Mouse (Mus musculus) limb, embryonic 11.5 days (tissue): Measurements from ENCODE around the gene Fam53b. TPM values are rescaled to one million over a fixed set of nuclear protein-coding genes. Genes with fewer than 3 reads are reported as not detected.
A peak's percentile ranks its signal among the peaks of the same experiment; 100 is the strongest.

Experiments
- ATAC-seq: fragments of 200-750 bp; cut with Nextera tagmentation; 2 replicates; pipeline ENCODE4 v1.8.0; 2017; ENCODE audit warnings: low read depth; ENCODE audit not compliant: insufficient number of reproducible peaks, low FRiP score, low TSS enrichment
- DNase-seq: peaks from one replicate; pipeline ENCODE4 v3.0.0-alpha.2; 2015; ENCODE audit warnings: low spot score
- H3K27ac ChIP-seq: fragments of 300-500 bp; sonication (generic); replicated peaks from 2 replicates; pipeline ENCODE4 v1.5.1; 2014; ENCODE audit warnings: low read depth, mild to moderate bottlenecking, low read length
- H3K27me3 ChIP-seq: fragments of 300-500 bp; sonication (generic); 2 replicates; pipeline ENCODE4 v1.6.1; 2014; ENCODE audit warnings: mild to moderate bottlenecking, low read length, mixed read lengths; ENCODE audit not compliant: control insufficient read depth, insufficient read depth
- H3K36me3 ChIP-seq: fragments of 300-500 bp; sonication (generic); 2 replicates; pipeline ENCODE4 v1.6.1; 2014; ENCODE audit warnings: mild to moderate bottlenecking, low read length, moderate library complexity, mixed read lengths; ENCODE audit not compliant: control insufficient read depth, insufficient read depth
- H3K4me1 ChIP-seq: fragments of 300-500 bp; sonication (generic); 2 replicates; pipeline ENCODE4 v1.6.1; 2014; ENCODE audit warnings: low read length, mixed read lengths; ENCODE audit not compliant: control insufficient read depth, insufficient read depth
- H3K4me2 ChIP-seq: fragments of 300-500 bp; sonication (generic); 2 replicates; pipeline ENCODE4 v1.6.1; 2014; ENCODE audit warnings: low read depth, mild to moderate bottlenecking, moderate library complexity; ENCODE audit not compliant: severe bottlenecking
- H3K4me3 ChIP-seq: fragments of 300-500 bp; sonication (generic); 2 replicates; pipeline ENCODE4 v1.5.1; 2014; ENCODE audit warnings: low read depth, low read length
- H3K9ac ChIP-seq: fragments of 300-500 bp; sonication (generic); 2 replicates; pipeline ENCODE4 v1.6.1; 2014; ENCODE audit warnings: mild to moderate bottlenecking, low read length
- H3K9me3 ChIP-seq: fragments of 300-500 bp; sonication (generic); 2 replicates; pipeline ENCODE4 v1.6.1; 2016; ENCODE audit warnings: low read length; ENCODE audit not compliant: control insufficient read depth
- WGBS: fragments of 180-500 bp; shearing (Covaris S2); extraction: QIAGEN DNeasy Blood & Tissue Kit; methylation state at CpG from one replicate; pipeline ENCODE4 v1.1.7; 2014; 5-methylcytosine and 5-hydroxymethylcytosine counted together
- polyA plus RNA-seq: library from polyadenylated mRNA; unstranded; fragments of >200 nt; fragmentation: Nextera tagmentation; extraction: Ambion mirVana; gene quantifications from 2 replicates; pipeline ENCODE4 v1.2.1, GENCODE M21; 2014

The Fam53b gene
- polyA plus RNA-seq, 1 experiment from 2014 or later: 23.8 TPM

GRCm38 (mm10) chr7:132780611-132781010, 33.1 kb downstream of the Fam53b start:
- Histone ChIP-seq H3K4me3 (no peak overlapping the region), H3K4me2 (no peak overlapping the region), H3K9me3 (no peaks in the 10 kb centered on the region), H3K9ac (no peak overlapping the region), H3K27ac (no peak overlapping the region; the same call in 1 of the 2 replicates), H3K27me3 (no peaks in the 10 kb centered on the region), H3K36me3 (peaks cover 5% of the 10 kb centered on the region; the same call in 1 of the 2 replicates), H3K4me1 (peaks cover 22% of the 10 kb centered on the region)
- DNase-seq (peak; percentile 32), ATAC-seq (0 out of 2 replicates have a peak, but pooled peaks have one; percentile 44)
- WGBS: 48% methylated on average over 4 of the region's 4 CpGs

- Histone ChIP-seq H3K27ac (no peak overlapping the region), H3K36me3 (peaks cover 5% of the 10 kb centered on the region; the same call in 1 of the 2 replicates)
- no peak for ATAC-seq
Observed at GRCm38 (mm10) chr7:132778630-132779029, 35.1 kb downstream of the Fam53b start.

GRCm38 (mm10) chr7:132777728-132778453, 35.8 kb downstream of the Fam53b start:
- DNase-seq: no peak
- no peak for ATAC-seq
- H3K9me3 ChIP-seq: no peaks in the 10 kb centered on the region
- H3K4me3 ChIP-seq: no peak overlapping the region
- WGBS: 83% methylated on average over 1 of the region's 1 CpGs
- no peak overlapping the region for H3K27ac ChIP-seq
- no peaks in the 10 kb centered on the region for H3K27me3 ChIP-seq
- H3K4me1 ChIP-seq: peaks cover 24% of the 10 kb centered on the region
- peaks cover 5% of the 10 kb centered on the region; the same call in 1 of the 2 replicates for H3K36me3 ChIP-seq
- H3K4me2 ChIP-seq: no peak overlapping the region
- H3K9ac ChIP-seq: no peak overlapping the region

More at GRCm38 (mm10) chr7:132778630-132779029, 35.1 kb downstream of the Fam53b start:
- Histone ChIP-seq H3K4me3 (no peak overlapping the region), H3K9me3 (no peaks in the 10 kb centered on the region), H3K9ac (no peak overlapping the region), H3K27me3 (no peaks in the 10 kb centered on the region), H3K4me1 (peaks cover 24% of the 10 kb centered on the region), H3K4me2 (no peak overlapping the region)
- DNase-seq: no peak
- 78% methylated on average over 13 of the region's 13 CpGs for WGBS

- DNase-seq (no peak), ATAC-seq (no peak)
- no peaks in the 10 kb centered on the region for H3K27me3 ChIP-seq
- H3K9ac ChIP-seq: no peak overlapping the region
- H3K4me3 ChIP-seq: no peak overlapping the region
- 89% methylated on average over 7 of the region's 7 CpGs for WGBS
- no peak overlapping the region for H3K27ac ChIP-seq
- H3K36me3 ChIP-seq: peaks cover 5% of the 10 kb centered on the region; the same call in 1 of the 2 replicates
- peaks cover 20% of the 10 kb centered on the region for H3K4me1 ChIP-seq
- H3K9me3 ChIP-seq: no peaks in the 10 kb centered on the region
- no peak overlapping the region for H3K4me2 ChIP-seq
Observed at GRCm38 (mm10) chr7:132777117-132777516, 36.6 kb downstream of the Fam53b start.

GRCm38 (mm10) chr7:132776338-132777111, 37.2 kb downstream of the Fam53b start:
- no peak overlapping the region for H3K27ac ChIP-seq
- H3K36me3 ChIP-seq: peaks cover 5% of the 10 kb centered on the region; the same call in 1 of the 2 replicates
- DNase-seq: no peak
- no peak for ATAC-seq
- WGBS: 84% methylated on average over 7 of the region's 7 CpGs
- no peak overlapping the region for H3K9ac ChIP-seq
- H3K4me3 ChIP-seq: no peak overlapping the region
- H3K4me2 ChIP-seq: no peak overlapping the region
- H3K9me3 ChIP-seq: no peaks in the 10 kb centered on the region
- peaks cover 15% of the 10 kb centered on the region for H3K4me1 ChIP-seq
- no peaks in the 10 kb centered on the region for H3K27me3 ChIP-seq

- WGBS: 96% methylated on average over 10 of the region's 10 CpGs
Observed at GRCm38 (mm10) chr7:132775922-132776321, 37.8 kb downstream of the Fam53b start.

GRCm38 (mm10) chr7:132775333-132775732, 38.4 kb downstream of the Fam53b start:
- WGBS: 94% methylated on average over 5 of the region's 5 CpGs
- Histone ChIP-seq H3K36me3 (peaks cover 5% of the 10 kb centered on the region; the same call in 1 of the 2 replicates), H3K4me1 (peaks cover 5% of the 10 kb centered on the region; the same call in 1 of the 2 replicates), H3K9ac (no peak overlapping the region), H3K27me3 (no peaks in the 10 kb centered on the region), H3K4me3 (no peak overlapping the region), H3K4me2 (no peak overlapping the region), H3K27ac (no peak overlapping the region), H3K9me3 (no peaks in the 10 kb centered on the region)
- ATAC-seq (no peak), DNase-seq (no peak)

More at GRCm38 (mm10) chr7:132775922-132776321, 37.8 kb downstream of the Fam53b start:
- Histone ChIP-seq H3K4me3 (no peak overlapping the region), H3K9me3 (no peaks in the 10 kb centered on the region), H3K4me1 (peaks cover 9% of the 10 kb centered on the region), H3K27me3 (no peaks in the 10 kb centered on the region), H3K27ac (no peak overlapping the region), H3K36me3 (peaks cover 5% of the 10 kb centered on the region; the same call in 1 of the 2 replicates), H3K4me2 (no peak overlapping the region), H3K9ac (no peak overlapping the region)
- no peak for ATAC-seq
- no peak for DNase-seq

GRCm38 (mm10) chr7:132773011-132773705, 40.5 kb downstream of the Fam53b start:
- H3K4me2 ChIP-seq: no peak overlapping the region
- no peaks in the 10 kb centered on the region for H3K9me3 ChIP-seq
- 89% methylated on average over 7 of the region's 7 CpGs for WGBS
- no peak overlapping the region for H3K27ac ChIP-seq
- no peak overlapping the region for H3K9ac ChIP-seq
- ATAC-seq: no peak
- peaks cover 5% of the 10 kb centered on the region; the same call in 1 of the 2 replicates for H3K36me3 ChIP-seq
- peaks cover 2% of the 10 kb centered on the region; the same call in 1 of the 2 replicates for H3K4me1 ChIP-seq
- no peaks in the 10 kb centered on the region for H3K27me3 ChIP-seq
- no peak overlapping the region for H3K4me3 ChIP-seq
- no peak for DNase-seq
